Mouse (Mus musculus) lung, adult 2 months (tissue): ENCODE measurements around the gene Slc9a7. TPM values are rescaled to one million over a fixed set of nuclear protein-coding genes. Genes with fewer than 3 reads are reported as not detected.

Experiments used
- DNase-seq: peaks from one replicate; pipeline ENCODE4 v3.0.0; 2022
- H3K4me1 ChIP-seq: fragments of 200-500 bp; 2 replicates; pipeline ENCODE4 v1.6.1; 2011; ENCODE audit warnings: low read length; ENCODE audit not compliant: control insufficient read depth, insufficient read depth
- H3K4me3 ChIP-seq: fragments of 200-500 bp; replicated peaks from 2 replicates; pipeline ENCODE3; 2011; ENCODE audit warnings: low read depth, mild to moderate bottlenecking, control low read depth, low read length; ENCODE audit errors: extremely low read depth
- CTCF ChIP-seq: fragments of 200-500 bp; IDR thresholded peaks from 2 replicates; pipeline ENCODE4 v1.5.1; 2011; ENCODE audit warnings: mild to moderate bottlenecking, low read length, control low read depth; ENCODE audit not compliant: insufficient read depth
- POLR2A ChIP-seq: fragments of 200-500 bp; IDR thresholded peaks from 2 replicates; pipeline ENCODE4 v1.6.1; 2011; ENCODE audit warnings: low read depth, mild to moderate bottlenecking, control low read depth, low read length, borderline replicate concordance; ENCODE audit errors: extremely low read depth
- WGBS: fragments of 180-500 bp; shearing (Covaris S2); methylation state at CpG from one replicate; pipeline ENCODE4 v1.1.7; 2018; 5-methylcytosine and 5-hydroxymethylcytosine counted together
- polyA plus RNA-seq: library from polyadenylated mRNA; depleted of rRNA; stranded (reverse); fragments of >200 nt; gene quantifications from 2 replicates; pipeline ENCODE4 v1.2.3, GENCODE M21; 2012

Gene Slc9a7
- polyA plus RNA-seq, 1 experiment: 4.1 TPM

- DNase-seq: no peak
Observed at GRCm38 (mm10) chrX:20160301-20160700, 131.3 kb downstream of the Slc9a7 start.

GRCm38 (mm10) chrX:20157519-20157918 lies 134.1 kb downstream of the Slc9a7 start:
- no peak for DNase-seq
- Histone ChIP-seq H3K4me3 (no peak overlapping the region), H3K4me1 (no peaks in the 10 kb centered on the region)
- 4% methylated on average over 2 of the region's 2 CpGs for WGBS
- TF ChIP-seq CTCF (peak; percentile 23; the same call in 1 of the 2 replicates), POLR2A (no peak)

More at GRCm38 (mm10) chrX:20160301-20160700, 131.3 kb downstream of the Slc9a7 start:
- no peak overlapping the region for H3K4me3 ChIP-seq
- H3K4me1 ChIP-seq: no peaks in the 10 kb centered on the region
- TF ChIP-seq POLR2A (no peak), CTCF (no peak)
- 45% methylated on average over 1 of the region's 1 CpGs for WGBS

DNA sequence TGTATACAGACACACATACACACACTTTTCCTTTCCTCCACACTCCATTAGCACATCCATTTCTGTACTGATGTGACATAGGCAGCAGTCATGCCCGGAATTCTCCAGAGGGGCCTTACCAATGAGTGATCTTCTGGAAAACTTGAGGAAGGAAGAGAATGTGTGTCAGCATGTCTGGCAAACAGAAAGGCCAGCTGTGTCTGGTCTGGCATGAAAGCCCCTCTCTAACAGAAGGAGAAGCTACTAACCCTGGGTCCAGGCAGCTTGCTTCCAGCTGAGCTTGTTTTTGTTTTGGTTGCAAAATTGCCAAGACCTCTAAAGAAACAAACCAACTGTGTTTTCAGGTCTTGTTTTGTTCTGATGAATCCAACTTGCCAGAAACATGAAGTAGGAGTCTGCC lies 162.1 kb downstream of the Slc9a7 start:
- TF ChIP-seq CTCF (no peak), POLR2A (no peak)
- no peak for DNase-seq
- no peak overlapping the region for H3K4me3 ChIP-seq
- H3K4me1 ChIP-seq: no peaks in the 10 kb centered on the region
- WGBS: 64% methylated on average over 1 of the region's 1 CpGs

GRCm38 (mm10) chrX:20128951-20129350 lies 162.7 kb downstream of the Slc9a7 start:
- no peak for DNase-seq
- Histone ChIP-seq H3K4me1 (no peaks in the 10 kb centered on the region), H3K4me3 (no peak overlapping the region)
- no peak for TF ChIP-seq CTCF
- no peak for TF ChIP-seq POLR2A

- DNase-seq: no peak
- TF ChIP-seq CTCF (no peak), POLR2A (no peak)
- 52% methylated on average over 2 of the region's 2 CpGs for WGBS
- no peak overlapping the region for H3K4me3 ChIP-seq
- H3K4me1 ChIP-seq: no peaks in the 10 kb centered on the region
Observed at GRCm38 (mm10) chrX:20125481-20125880, 166.1 kb downstream of the Slc9a7 start.

DNA sequence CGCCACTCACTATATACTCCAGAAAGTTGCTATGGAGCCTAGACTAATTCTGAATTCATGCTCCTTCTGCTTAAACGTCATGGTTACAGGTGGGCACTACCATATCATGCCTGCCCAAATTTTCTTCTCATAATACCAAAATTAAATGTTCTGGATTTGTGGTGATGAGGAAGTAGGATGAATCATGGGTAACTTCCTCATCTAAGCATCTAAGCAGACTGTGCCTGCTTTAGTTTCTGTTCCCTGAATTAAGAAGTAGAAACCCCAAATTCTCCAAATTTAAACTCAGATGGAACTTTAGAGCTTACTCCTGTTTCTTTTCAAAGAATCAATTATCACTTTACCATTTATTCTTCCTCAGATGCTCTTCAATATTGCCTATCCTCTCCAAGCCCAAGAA lies 173.9 kb downstream of the Slc9a7 start:
- DNase-seq: no peak
- TF ChIP-seq POLR2A (no peak), CTCF (no peak)
- Histone ChIP-seq H3K4me1 (no peaks in the 10 kb centered on the region), H3K4me3 (no peak overlapping the region)
- WGBS: 64% methylated on average over 2 of the region's 2 CpGs

GRCm38 (mm10) chrX:20070196-20070595 lies 221.4 kb downstream of the Slc9a7 start:
- Histone ChIP-seq H3K4me3 (no peak overlapping the region), H3K4me1 (peaks cover 3% of the 10 kb centered on the region; the same call in 1 of the 2 replicates)
- TF ChIP-seq CTCF (no peak), POLR2A (no peak)
- no peak for DNase-seq
- WGBS: 56% methylated on average over 4 of the region's 4 CpGs

- DNase-seq: no peak
- H3K4me3 ChIP-seq: no peak overlapping the region
- H3K4me1 ChIP-seq: peaks cover 3% of the 10 kb centered on the region; the same call in 1 of the 2 replicates
- TF ChIP-seq CTCF (no peak), POLR2A (no peak)
Observed at GRCm38 (mm10) chrX:20066636-20067035, 225.0 kb downstream of the Slc9a7 start.

GRCm38 (mm10) chrX:20061764-20062480 lies 229.7 kb downstream of the Slc9a7 start:
- Histone ChIP-seq H3K4me3 (no peak overlapping the region), H3K4me1 (peaks cover 2% of the 10 kb centered on the region; the same call in 1 of the 2 replicates)
- 48% methylated on average over 3 of the region's 3 CpGs for WGBS
- no peak for DNase-seq
- TF ChIP-seq POLR2A (no peak), CTCF (no peak)

DNA sequence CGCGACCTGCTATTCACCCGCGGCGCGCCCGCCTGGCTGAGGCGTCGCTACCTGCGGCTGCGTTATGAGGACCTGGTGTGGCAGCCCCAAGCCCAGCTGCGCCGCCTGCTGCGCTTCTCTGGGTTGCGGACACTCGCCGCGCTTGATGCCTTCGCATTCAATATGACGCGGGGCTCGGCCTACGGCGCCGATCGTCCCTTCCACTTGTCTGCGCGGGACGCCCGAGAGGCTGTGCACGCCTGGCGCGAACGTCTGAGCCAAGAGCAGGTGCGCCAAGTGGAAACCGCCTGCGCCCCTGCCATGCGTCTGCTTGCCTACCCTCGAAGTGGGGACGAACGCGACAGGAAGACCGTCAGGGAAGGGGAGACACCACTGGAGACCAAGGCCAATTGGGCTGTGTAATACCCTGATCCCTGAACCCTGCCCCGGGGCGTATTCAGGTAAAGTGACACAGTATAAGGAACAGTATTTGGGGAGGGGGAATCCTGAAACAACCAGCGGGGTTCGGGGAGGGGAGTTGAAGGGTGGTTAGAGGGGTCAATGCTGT lies 230.8 kb downstream of the Slc9a7 start:
- no peak for TF ChIP-seq CTCF
- no peak for TF ChIP-seq POLR2A
- WGBS: 32% methylated on average over 47 of the region's 47 CpGs
- DNase-seq: no peak
- Histone ChIP-seq H3K4me3 (peak overlapping the region; percentile 54), H3K4me1 (no peaks in the 10 kb centered on the region)
